Mouse (Mus musculus) myocyte (in vitro differentiated cells): Measurements from ENCODE around the gene Syt1. TPM values are rescaled to one million over a fixed set of nuclear protein-coding genes. Genes with fewer than 3 reads are reported as not detected.

Source experiments
- H3K27me3 ChIP-seq: one replicate; pipeline ENCODE4 v1.6.1; 2011; ENCODE audit not compliant: control insufficient read depth, insufficient read depth, insufficient read length
- H3K36me3 ChIP-seq: one replicate; pipeline ENCODE4 v1.6.1; 2011; ENCODE audit not compliant: control insufficient read depth, insufficient read depth
- H3K4me2 ChIP-seq: one replicate; pipeline ENCODE4 v1.6.1; 2011; ENCODE audit warnings: low read depth, control low read depth
- H3K4me3 ChIP-seq: one replicate; pipeline ENCODE4 v1.5.1; 2011; ENCODE audit warnings: mild to moderate bottlenecking, control low read depth, moderate library complexity
- H3K79me2 ChIP-seq: one replicate; pipeline ENCODE4 v1.6.1; 2011; ENCODE audit not compliant: control insufficient read depth, insufficient read depth
- H3ac ChIP-seq: one replicate; pipeline ENCODE4 v1.6.1; 2011; ENCODE audit not compliant: control insufficient read depth, insufficient read length
- CEBPB ChIP-seq: IDR thresholded peaks from 2 replicates; pipeline ENCODE4 v1.6.1; 2011; ENCODE audit warnings: mild to moderate bottlenecking, moderate library complexity; ENCODE audit not compliant: poor library complexity, insufficient read depth, severe bottlenecking
- E2F4 ChIP-seq: IDR thresholded peaks from one replicate; pipeline ENCODE4 v1.6.1; 2011; ENCODE audit warnings: mild to moderate bottlenecking, control low read depth, moderate library complexity; ENCODE audit not compliant: insufficient read depth
- MAX ChIP-seq: IDR thresholded peaks from one replicate; pipeline ENCODE4 v1.6.1; 2011; ENCODE audit warnings: low read depth, mild to moderate bottlenecking, control low read depth
- MYOD1 ChIP-seq, 3 experiments: IDR thresholded peaks; one replicate each; pipeline ENCODE4 v1.6.1; 2011; ENCODE audit warnings: control low read depth in 2 of 3, low read depth in 2 of 3, mild to moderate bottlenecking in 2 of 3, moderate library complexity in 1 of 3; ENCODE audit not compliant: insufficient read length in 2 of 3, control insufficient read depth in 1 of 3
- MYOG ChIP-seq, 3 experiments: IDR thresholded peaks; one replicate each; pipeline ENCODE4 v1.6.1; 2011; ENCODE audit warnings: control low read depth in 2 of 3, low read depth in 2 of 3, mild to moderate bottlenecking in 2 of 3; ENCODE audit not compliant: insufficient read length in 2 of 3, control insufficient read depth in 1 of 3, insufficient read depth in 1 of 3
- POLR2A ChIP-seq: IDR thresholded peaks from one replicate; pipeline ENCODE4 v1.6.1; 2011; ENCODE audit warnings: low read depth, mild to moderate bottlenecking, control low read depth, moderate library complexity; ENCODE audit not compliant: insufficient read length
- POLR2AphosphoS2 ChIP-seq: IDR thresholded peaks from one replicate; pipeline ENCODE4 v1.6.1; 2011; ENCODE audit warnings: low read depth, control low read depth; ENCODE audit not compliant: insufficient read length
- REST ChIP-seq: IDR thresholded peaks from one replicate; pipeline ENCODE4 v1.6.1; 2011; ENCODE audit warnings: mild to moderate bottlenecking, control low read depth, moderate library complexity; ENCODE audit not compliant: insufficient read depth, insufficient read length
- SRF ChIP-seq: IDR thresholded peaks from one replicate; pipeline ENCODE4 v1.6.1; 2011; ENCODE audit warnings: low read depth; ENCODE audit not compliant: control insufficient read depth, insufficient read length
- TCF12 ChIP-seq: IDR thresholded peaks from one replicate; pipeline ENCODE4 v1.6.1; 2011; ENCODE audit warnings: mild to moderate bottlenecking, control low read depth; ENCODE audit not compliant: poor library complexity, insufficient read depth, severe bottlenecking
- TCF3 ChIP-seq: IDR thresholded peaks from one replicate; pipeline ENCODE4 v1.6.1; 2011; ENCODE audit warnings: low read depth, control low read depth; ENCODE audit not compliant: insufficient read length
- USF1 ChIP-seq: IDR thresholded peaks from one replicate; pipeline ENCODE4 v1.6.1; 2011; ENCODE audit warnings: low read depth, mild to moderate bottlenecking, control low read depth, moderate library complexity
- polyA plus RNA-seq: library from polyadenylated mRNA; unstranded; fragments of >200 nt; fragmentation: generic; extraction: Trizol; gene quantifications from one replicate; pipeline ENCODE4 v1.2.1, GENCODE M21; 2012; ENCODE audit warnings: missing spikeins

Gene Syt1
- polyA plus RNA-seq, 1 experiment: 0.06 TPM

DNA sequence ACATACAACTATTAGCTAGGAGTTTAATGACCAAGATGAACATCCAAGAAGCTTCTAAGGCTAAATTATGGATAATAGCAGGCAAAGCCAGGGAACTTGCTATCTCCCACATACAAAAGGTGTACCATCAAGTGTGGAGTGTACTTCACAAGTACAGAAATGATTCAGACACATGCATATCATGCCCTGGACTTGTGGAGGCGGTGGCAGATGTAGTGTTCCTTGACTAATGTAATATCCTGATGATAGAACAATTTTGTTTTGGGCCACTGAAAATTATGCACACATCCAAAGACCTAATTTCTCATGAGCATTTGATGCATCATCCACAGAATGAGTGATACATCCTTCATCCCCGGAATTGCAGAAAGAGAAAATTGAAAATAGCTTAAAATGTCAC is 267.0 kb downstream of the Syt1 start:
- TF ChIP-seq MYOG (IDR thresholded peaks at IDR 0.05; ENCODE audit: control insufficient read depth in 1 of 3, insufficient read depth in 1 of 3, insufficient read length in 2 of 3, low read depth in 2 of 3): no peak
- no peak for TF ChIP-seq POLR2AphosphoS2
- no peak for TF ChIP-seq E2F4
- TF ChIP-seq TCF3: no peak
- no peaks in the 10 kb centered on the region for H3K36me3 ChIP-seq
- no peak overlapping the region for H3K4me2 ChIP-seq
- no peak overlapping the region for H3K4me3 ChIP-seq
- H3K79me2 ChIP-seq: no peaks in the 10 kb centered on the region
- no peak overlapping the region for H3ac ChIP-seq
- H3K27me3 ChIP-seq: no peaks in the 10 kb centered on the region

GRCm38 (mm10) chr10:108733982-108734381 is 276.8 kb downstream of the Syt1 start:
- Histone ChIP-seq H3ac (no peak overlapping the region), H3K4me2 (no peak overlapping the region)

GRCm38 (mm10) chr10:108728961-108729360 is 281.8 kb downstream of the Syt1 start:
- H3ac ChIP-seq: no peak overlapping the region
- H3K4me3 ChIP-seq: no peak overlapping the region
- H3K36me3 ChIP-seq: no peaks in the 10 kb centered on the region
- no peak for TF ChIP-seq USF1
- TF ChIP-seq CEBPB: no peak
- no peak for TF ChIP-seq REST
- no peak for TF ChIP-seq MYOD1 (IDR thresholded peaks at IDR 0.05; ENCODE audit: control insufficient read depth in 1 of 3, insufficient read length in 2 of 3, low read depth in 2 of 3)
- no peak for TF ChIP-seq TCF3
- TF ChIP-seq POLR2AphosphoS2: no peak
- no peak for TF ChIP-seq E2F4
- TF ChIP-seq MYOG (IDR thresholded peaks at IDR 0.05; ENCODE audit: control insufficient read depth in 1 of 3, insufficient read depth in 1 of 3, insufficient read length in 2 of 3, low read depth in 2 of 3): no peak
- TF ChIP-seq TCF12: no peak
- no peak overlapping the region for H3K4me2 ChIP-seq
- no peaks in the 10 kb centered on the region for H3K79me2 ChIP-seq
- H3K27me3 ChIP-seq: no peaks in the 10 kb centered on the region

More at GRCm38 (mm10) chr10:108733982-108734381, 276.8 kb downstream of the Syt1 start:
- no peak overlapping the region for H3K4me3 ChIP-seq
- TF ChIP-seq MAX (no peak), E2F4 (no peak), TCF12 (no peak), POLR2A (no peak), USF1 (no peak), REST (no peak)
- no peaks in the 10 kb centered on the region for H3K36me3 ChIP-seq
- no peaks in the 10 kb centered on the region for H3K27me3 ChIP-seq
- H3K79me2 ChIP-seq: no peaks in the 10 kb centered on the region

DNA sequence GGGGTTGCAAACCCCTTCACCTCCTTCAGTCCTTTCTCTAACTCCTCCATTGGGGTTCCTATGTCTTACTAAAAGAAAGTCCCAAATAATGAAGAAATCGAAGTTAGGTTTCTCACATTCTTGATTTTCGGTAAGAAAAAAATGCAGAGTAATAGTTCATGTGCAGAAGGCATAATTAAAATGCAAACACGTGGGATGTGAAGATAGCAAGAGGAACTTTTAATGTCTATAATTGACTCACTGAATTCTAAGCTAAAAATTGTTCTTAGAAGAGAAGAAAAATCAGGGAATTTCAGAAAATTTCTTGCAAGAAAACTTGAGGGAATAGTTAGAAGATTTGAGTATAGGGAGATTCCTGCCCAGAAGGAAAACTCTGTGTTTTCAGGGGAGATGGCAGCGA is 284.4 kb downstream of the Syt1 start:
- no peak overlapping the region for H3K4me3 ChIP-seq
- H3K36me3 ChIP-seq: no peaks in the 10 kb centered on the region
- no peaks in the 10 kb centered on the region for H3K79me2 ChIP-seq
- H3K4me2 ChIP-seq: no peak overlapping the region
- no peaks in the 10 kb centered on the region for H3K27me3 ChIP-seq
- TF ChIP-seq MYOG (IDR thresholded peaks at IDR 0.05; ENCODE audit: control insufficient read depth in 1 of 3, insufficient read depth in 1 of 3, insufficient read length in 2 of 3, low read depth in 2 of 3) (no peak), REST (no peak), TCF12 (no peak), SRF (no peak), POLR2A (no peak), CEBPB (no peak), E2F4 (no peak), MYOD1 (IDR thresholded peaks at IDR 0.05; ENCODE audit: control insufficient read depth in 1 of 3, insufficient read length in 2 of 3, low read depth in 2 of 3) (no peak), MAX (no peak), POLR2AphosphoS2 (no peak), USF1 (no peak), TCF3 (no peak)
- no peak overlapping the region for H3ac ChIP-seq

- Histone ChIP-seq H3K4me3 (no peak overlapping the region), H3K79me2 (no peaks in the 10 kb centered on the region), H3K36me3 (no peaks in the 10 kb centered on the region), H3ac (no peak overlapping the region), H3K4me2 (no peak overlapping the region), H3K27me3 (no peaks in the 10 kb centered on the region)
- TF ChIP-seq MYOG (IDR thresholded peaks at IDR 0.05; ENCODE audit: control insufficient read depth in 1 of 3, insufficient read depth in 1 of 3, insufficient read length in 2 of 3, low read depth in 2 of 3) (no peak), CEBPB (no peak), E2F4 (no peak), POLR2AphosphoS2 (no peak), REST (no peak), TCF12 (no peak), MYOD1 (IDR thresholded peaks at IDR 0.05; ENCODE audit: control insufficient read depth in 1 of 3, insufficient read length in 2 of 3, low read depth in 2 of 3) (no peak), POLR2A (no peak), SRF (no peak), USF1 (no peak), MAX (no peak), TCF3 (no peak)
These were observed 285.9 kb downstream of the Syt1 start for GRCm38 (mm10) chr10:108724878-108725277.
